Mouse (Mus musculus) adrenal gland, postnatal 36 days (tissue): Measurements from ENCODE around the gene Nnat. TPM values are rescaled to one million over a fixed set of nuclear protein-coding genes. Genes with fewer than 3 reads are reported as not detected.
"Not testable (repeated sequence)": the region's sequence is repeated elsewhere in the genome, so short reads cannot be mapped to it uniquely, and the experiment has no call there.

ENCODE experiments used
- DNase-seq, 2 experiments: peaks; one replicate each; pipeline ENCODE4 v3.0.0; 2021; ENCODE audit warnings: mixed read lengths in 1 of 2
- total RNA-seq, 2 experiments: library from RNA; stranded (reverse); gene quantifications; 2 replicates each; pipeline ENCODE4 v1.2.3; 2021

The Nnat gene
- total RNA-seq, 2 experiments from 2014 or later: 50.0 to 97.9 TPM

- no peak for DNase-seq
Measured at GRCm38 (mm10) chr2:157550292-157550691, 9.6 kb upstream of the Nnat start.

GRCm38 (mm10) chr2:157552158-157552886 is 7.6 kb upstream of the Nnat start:
- no peak for DNase-seq

- DNase-seq: no peak
Measured at GRCm38 (mm10) chr2:157556074-157556698, 3.7 kb upstream of the Nnat start.

- DNase-seq: no peak
Measured at GRCm38 (mm10) chr2:157558051-157558450, 1.8 kb upstream of the Nnat start.

GRCm38 (mm10) chr2:157558520-157558919 is 1.4 kb upstream of the Nnat start:
- no peak for DNase-seq

GRCm38 (mm10) chr2:157559440-157559839 is 438 bp upstream of the Nnat start:
- no peak for DNase-seq

- DNase-seq: no peak
Measured at GRCm38 (mm10) chr2:157560302-157560701, 424 bp downstream of the Nnat start.

GRCm38 (mm10) chr2:157561165-157561836 is 1.4 kb downstream of the Nnat start:
- peak; percentile 90 to 93 for DNase-seq

GRCm38 (mm10) chr2:157563031-157563430 is 3.2 kb downstream of the Nnat start:
- no peak for DNase-seq

- DNase-seq: no peak
Measured at GRCm38 (mm10) chr2:157564723-157565122, 4.8 kb downstream of the Nnat start.

GRCm38 (mm10) chr2:157565446-157565845 is 5.6 kb downstream of the Nnat start:
- no peak for DNase-seq

- DNase-seq: no peak
Measured at GRCm38 (mm10) chr2:157565898-157566259, 6.0 kb downstream of the Nnat start.

GRCm38 (mm10) chr2:157566260-157566952 is 6.5 kb downstream of the Nnat start:
- peak; percentile 84 to 90 for DNase-seq

GRCm38 (mm10) chr2:157567235-157567961 is 7.5 kb downstream of the Nnat start:
- DNase-seq: no peak

GRCm38 (mm10) chr2:157568881-157569280 is 9.0 kb downstream of the Nnat start:
- DNase-seq: no peak

GRCm38 (mm10) chr2:157569796-157570485 is 10.1 kb downstream of the Nnat start:
- peak in 1 of 2 experiments; percentile 65 for DNase-seq

- peak in 1 of 2 experiments; percentile 58 for DNase-seq
Measured at GRCm38 (mm10) chr2:157571224-157571832, 11.4 kb downstream of the Nnat start, which contains the start of gene Blcap. Gene Blcap (minus strand): TSS chr2:157571274.

- no peak for DNase-seq
Measured at GRCm38 (mm10) chr2:157572786-157573185, 12.9 kb downstream of the Nnat start.

GRCm38 (mm10) chr2:157585351-157585750 is 25.5 kb downstream of the Nnat start:
- DNase-seq: not testable (repeated sequence)

- DNase-seq: no peak
Measured at GRCm38 (mm10) chr2:157596876-157597566, 37.1 kb downstream of the Nnat start.
